Mouse (Mus musculus) heart, embryonic 11.5 days (tissue): ENCODE data around the gene March7. TPM values are rescaled to one million over a fixed set of nuclear protein-coding genes. Genes with fewer than 3 reads are reported as not detected.

ENCODE experiments used
- ATAC-seq: fragments of 200-750 bp; cut with Nextera tagmentation; replicated peaks from 2 replicates; pipeline ENCODE4 v1.8.0; 2017; ENCODE audit warnings: moderate library complexity; ENCODE audit not compliant: insufficient number of reproducible peaks, low FRiP score, low TSS enrichment
- H3K27ac ChIP-seq: fragments of 300-500 bp; sonication (generic); 2 replicates; pipeline ENCODE4 v1.5.1; 2014; ENCODE audit warnings: mild to moderate bottlenecking, low read depth, low read length
- H3K27me3 ChIP-seq: fragments of 300-500 bp; sonication (generic); 2 replicates; pipeline ENCODE4 v1.6.1; 2014; ENCODE audit warnings: mild to moderate bottlenecking, low read length, mixed read lengths; ENCODE audit not compliant: control insufficient read depth, insufficient read depth
- H3K36me3 ChIP-seq: fragments of 300-500 bp; sonication (generic); 2 replicates; pipeline ENCODE4 v1.6.1; 2014; ENCODE audit warnings: mild to moderate bottlenecking, low read length, moderate library complexity, mixed read lengths; ENCODE audit not compliant: control insufficient read depth, insufficient read depth
- H3K4me1 ChIP-seq: fragments of 300-500 bp; sonication (generic); 2 replicates; pipeline ENCODE4 v1.6.1; 2014; ENCODE audit warnings: low read length; ENCODE audit not compliant: control insufficient read depth, insufficient read depth
- H3K4me2 ChIP-seq: fragments of 300-500 bp; sonication (generic); 2 replicates; pipeline ENCODE4 v1.6.1; 2014; ENCODE audit warnings: mild to moderate bottlenecking, moderate library complexity
- H3K4me3 ChIP-seq: fragments of 300-500 bp; sonication (generic); 2 replicates; pipeline ENCODE4 v1.5.1; 2014; ENCODE audit warnings: low read depth, low read length
- H3K9ac ChIP-seq: fragments of 300-500 bp; sonication (generic); 2 replicates; pipeline ENCODE4 v1.6.1; 2014; ENCODE audit warnings: mild to moderate bottlenecking, low read depth, low read length, moderate library complexity
- H3K9me3 ChIP-seq: fragments of 300-500 bp; sonication (generic); replicated peaks from 2 replicates; pipeline ENCODE4 v1.6.1; 2016; ENCODE audit warnings: low read length; ENCODE audit not compliant: control insufficient read depth
- WGBS: fragments of 180-500 bp; shearing (Covaris S2); extraction: QIAGEN DNeasy Blood & Tissue Kit; methylation state at CpG from one replicate; pipeline ENCODE4 v1.1.7; 2014; ENCODE audit not compliant: insufficient replicate concordance; 5-methylcytosine and 5-hydroxymethylcytosine counted together
- polyA plus RNA-seq: library from polyadenylated mRNA; unstranded; fragments of >200 nt; fragmentation: Nextera tagmentation; extraction: Ambion mirVana; gene quantifications from 2 replicates; pipeline ENCODE4 v1.2.1, GENCODE M21; 2014

The March7 gene
- polyA plus RNA-seq, 1 experiment from 2014 or later, result 62.6 TPM

DNA sequence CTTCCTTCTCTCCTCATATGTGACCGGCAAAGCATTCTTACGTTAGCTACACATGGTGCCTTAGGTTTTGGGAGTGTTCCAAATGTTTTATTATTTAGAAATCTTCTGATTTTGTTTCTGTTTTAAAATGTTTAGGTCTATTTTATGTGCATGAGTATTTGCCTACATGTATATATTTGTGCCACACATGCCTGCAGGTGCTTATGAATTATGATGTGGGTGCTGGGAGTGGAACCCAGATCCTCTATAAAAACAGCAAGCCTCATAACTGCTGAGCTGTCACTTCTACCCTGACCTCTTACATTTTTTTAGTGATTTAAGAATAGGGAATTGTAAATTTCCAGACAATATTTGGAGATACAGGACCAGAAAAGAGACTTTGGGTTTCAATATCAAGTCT is 12.3 kb downstream of the March7 start:
- Histone ChIP-seq H3K9ac (no peak overlapping the region), H3K9me3 (no peaks in the 10 kb centered on the region), H3K4me2 (no peak overlapping the region), H3K4me1 (peaks cover 3% of the 10 kb centered on the region; the same call in 1 of the 2 replicates), H3K27ac (no peak overlapping the region), H3K36me3 (no peaks in the 10 kb centered on the region), H3K4me3 (no peak overlapping the region), H3K27me3 (no peaks in the 10 kb centered on the region)
- ATAC-seq, result no peak
- 84% methylated on average over 2 of the region's 2 CpGs for WGBS

DNA sequence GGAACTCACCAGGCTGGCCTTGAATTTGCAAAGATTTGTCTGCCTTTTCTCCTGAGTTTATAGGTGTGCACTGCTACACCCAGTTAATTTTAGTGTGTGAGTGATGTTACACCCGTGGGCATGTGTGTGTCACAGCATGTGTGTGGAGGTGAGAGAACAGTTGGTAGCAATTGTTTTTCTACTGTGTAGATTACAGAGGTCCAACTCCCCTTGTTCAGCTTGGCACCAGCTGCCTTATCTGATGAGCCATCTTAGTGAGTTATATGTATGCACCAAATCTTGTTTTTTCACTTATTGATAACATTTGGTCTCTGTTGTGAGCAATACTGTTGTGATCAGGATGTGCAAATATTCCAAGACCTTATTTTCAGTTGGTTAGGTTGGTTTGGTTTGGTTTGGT is 13.8 kb downstream of the March7 start:
- H3K4me3 ChIP-seq, result no peak overlapping the region
- no peak overlapping the region for H3K27ac ChIP-seq
- no peak overlapping the region for H3K9ac ChIP-seq
- H3K36me3 ChIP-seq, result no peaks in the 10 kb centered on the region
- WGBS, result 93% methylated on average over 1 of the region's 1 CpGs
- peaks cover 3% of the 10 kb centered on the region; the same call in 1 of the 2 replicates for H3K4me1 ChIP-seq
- H3K9me3 ChIP-seq, result no peaks in the 10 kb centered on the region
- no peaks in the 10 kb centered on the region for H3K27me3 ChIP-seq
- 0 out of 2 replicates have a peak, but pooled peaks have one; percentile 39 for ATAC-seq
- no peak overlapping the region for H3K4me2 ChIP-seq

DNA sequence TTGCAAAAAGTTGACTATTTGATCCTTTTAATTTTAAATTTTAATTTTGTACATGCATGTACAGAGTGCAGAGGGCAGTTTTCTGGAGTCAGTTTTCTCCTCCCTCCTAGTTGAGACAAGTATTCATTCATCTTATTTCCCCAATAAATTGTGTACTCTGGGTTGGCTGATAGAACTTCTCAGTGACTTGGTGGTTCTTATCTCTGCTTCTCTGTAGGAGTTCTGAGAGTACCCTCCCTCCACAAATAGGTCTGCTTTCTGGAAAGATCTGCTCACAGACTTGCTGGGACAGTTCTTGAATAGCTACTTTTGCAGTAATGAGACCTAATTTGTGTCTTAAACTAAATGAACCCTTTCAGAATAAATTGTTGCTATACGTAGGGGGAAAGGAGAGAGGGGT is 18.8 kb downstream of the March7 start:
- no peaks in the 10 kb centered on the region for H3K9me3 ChIP-seq

DNA sequence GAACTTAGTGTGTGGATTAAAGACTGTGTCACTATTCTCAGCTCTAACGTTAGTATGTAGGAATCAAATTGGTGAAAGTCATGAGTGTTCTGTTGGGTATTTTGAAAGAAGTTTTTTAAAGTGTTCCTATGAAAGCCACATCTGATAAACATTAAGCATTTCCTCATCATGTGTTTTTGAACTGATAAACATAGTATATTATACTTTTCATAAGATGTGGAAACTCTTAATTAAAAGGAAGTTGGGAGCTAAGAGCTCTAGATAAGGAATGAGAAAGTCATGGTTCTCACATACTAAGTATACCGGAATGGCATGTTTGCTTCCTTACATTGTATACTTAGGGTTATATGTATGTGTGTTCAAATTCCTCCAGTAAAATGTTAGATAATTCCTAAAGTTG is 20.7 kb downstream of the March7 start:
- no peaks in the 10 kb centered on the region for H3K9me3 ChIP-seq
- H3K9ac ChIP-seq, result no peak overlapping the region
- no peak overlapping the region for H3K4me2 ChIP-seq
- H3K27me3 ChIP-seq, result no peaks in the 10 kb centered on the region
- 89% methylated on average over 2 of the region's 2 CpGs for WGBS
- no peak overlapping the region for H3K27ac ChIP-seq
- peaks cover 9% of the 10 kb centered on the region for H3K36me3 ChIP-seq
- H3K4me1 ChIP-seq, result no peaks in the 10 kb centered on the region
- ATAC-seq, result no peak
- H3K4me3 ChIP-seq, result no peak overlapping the region

More for the DNA sequence above, 18.8 kb downstream of the March7 start:
- Histone ChIP-seq H3K4me1 (no peaks in the 10 kb centered on the region), H3K9ac (no peak overlapping the region), H3K4me3 (no peak overlapping the region), H3K36me3 (peaks cover 4% of the 10 kb centered on the region; the same call in 1 of the 2 replicates), H3K27ac (no peak overlapping the region), H3K4me2 (no peak overlapping the region), H3K27me3 (no peaks in the 10 kb centered on the region)
- whole genome bisulfite sequencing, result 97% methylated on average over 1 of the region's 1 CpGs
- no peak for ATAC-seq

DNA sequence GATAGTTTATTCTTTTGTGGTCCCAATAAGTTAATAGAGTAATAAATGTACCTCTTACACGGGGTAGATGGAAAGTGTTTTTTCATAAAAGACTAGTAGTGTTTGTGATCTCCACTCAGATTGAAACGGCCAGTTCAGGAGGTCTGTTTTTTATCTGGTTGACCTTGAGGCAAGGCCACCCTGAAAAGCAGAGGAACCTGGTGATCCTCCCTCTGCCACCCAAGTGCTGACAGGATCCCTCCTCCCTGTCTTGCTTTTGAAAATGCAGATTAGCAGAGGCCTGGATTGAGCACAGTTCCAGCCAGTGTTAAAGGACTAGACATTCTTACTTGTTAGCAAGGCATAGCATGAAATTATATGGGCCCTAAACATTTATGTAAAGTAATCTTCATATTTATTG is 23.5 kb downstream of the March7 start:
- no peak; the same call in 1 of the 2 replicates for ATAC-seq
- H3K4me2 ChIP-seq, result no peak overlapping the region
- no peak overlapping the region for H3K4me3 ChIP-seq
- WGBS, result 29% methylated on average over 2 of the region's 2 CpGs
- H3K27me3 ChIP-seq, result no peaks in the 10 kb centered on the region
- H3K9me3 ChIP-seq, result no peaks in the 10 kb centered on the region
- no peaks in the 10 kb centered on the region for H3K4me1 ChIP-seq
- peak overlapping the region; percentile 74 for H3K27ac ChIP-seq
- H3K36me3 ChIP-seq, result peaks cover 19% of the 10 kb centered on the region
- no peak overlapping the region for H3K9ac ChIP-seq

DNA sequence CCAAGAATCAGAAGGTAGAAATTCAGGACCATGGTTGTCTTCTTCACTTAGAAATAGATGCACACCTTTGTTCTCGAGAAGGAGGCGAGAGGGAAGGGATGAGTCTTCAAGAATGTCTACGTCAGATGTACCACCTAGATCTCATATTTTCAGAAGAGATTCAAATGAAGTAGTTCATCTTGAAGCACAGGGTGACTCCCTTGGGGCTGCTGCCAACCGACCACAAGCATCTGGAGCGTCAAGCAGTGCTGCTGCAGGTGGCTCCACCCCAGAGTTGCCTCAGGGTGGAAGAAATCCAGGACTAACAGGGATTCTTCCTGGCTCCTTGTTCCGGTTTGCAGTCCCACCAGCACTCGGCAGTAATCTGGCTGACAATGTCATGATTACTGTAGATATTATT is 24.8 kb downstream of the March7 start:
- peaks cover 23% of the 10 kb centered on the region for H3K36me3 ChIP-seq
- no peaks in the 10 kb centered on the region for H3K4me1 ChIP-seq
- H3K4me2 ChIP-seq, result no peak overlapping the region
- no peak overlapping the region for H3K4me3 ChIP-seq
- no peaks in the 10 kb centered on the region for H3K27me3 ChIP-seq
- 79% methylated on average over 7 of the region's 7 CpGs for WGBS
- H3K9ac ChIP-seq, result no peak overlapping the region
- H3K27ac ChIP-seq, result no peak overlapping the region
- no peaks in the 10 kb centered on the region for H3K9me3 ChIP-seq
- ATAC-seq, result no peak

DNA sequence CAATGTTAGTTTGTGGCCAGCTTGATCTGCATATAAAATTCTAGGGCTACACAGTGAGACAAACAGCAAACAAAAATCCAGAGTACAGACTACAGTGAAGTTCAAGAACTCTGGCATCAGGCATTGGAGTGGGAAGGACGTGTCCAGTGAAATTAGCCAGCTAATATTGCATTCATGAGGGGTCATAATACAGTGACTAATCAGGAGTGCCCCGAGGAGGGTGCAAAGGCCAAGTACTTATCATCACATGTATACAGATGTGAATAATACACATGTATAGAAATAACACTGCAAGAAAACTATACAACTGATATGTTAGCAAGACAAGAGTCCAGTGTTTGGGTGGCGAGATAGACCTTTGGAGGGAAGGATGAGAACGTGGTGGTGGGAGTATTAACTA is 43.1 kb downstream of the March7 start:
- Histone ChIP-seq H3K27me3 (no peaks in the 10 kb centered on the region), H3K4me2 (no peak overlapping the region), H3K36me3 (peaks cover 4% of the 10 kb centered on the region), H3K4me1 (no peaks in the 10 kb centered on the region), H3K9ac (no peak overlapping the region), H3K9me3 (no peaks in the 10 kb centered on the region), H3K4me3 (no peak overlapping the region), H3K27ac (no peak overlapping the region)
- ATAC-seq, result no peak
- 76% methylated on average over 4 of the region's 4 CpGs for WGBS

DNA sequence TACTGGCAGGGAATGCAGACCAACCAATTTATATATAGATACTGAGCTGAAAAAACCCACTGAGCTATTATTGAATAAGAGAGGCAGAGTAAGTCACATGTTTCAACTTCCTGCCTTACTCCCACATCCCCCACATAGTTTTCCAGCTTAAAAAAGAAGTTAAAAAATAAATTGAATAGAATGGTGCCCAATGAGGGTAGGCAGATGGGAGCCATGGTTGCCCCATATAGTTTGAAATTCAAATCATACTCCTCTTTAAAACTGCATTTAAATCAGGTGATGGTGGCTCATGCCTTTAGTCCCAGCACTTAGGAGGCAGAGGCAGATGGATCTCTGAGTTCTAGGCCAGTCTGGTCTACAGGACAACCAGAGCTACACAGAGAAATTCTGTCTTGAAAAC is 43.8 kb downstream of the March7 start:
- H3K36me3 ChIP-seq, result peaks cover 4% of the 10 kb centered on the region
- no peak for ATAC-seq
- no peak overlapping the region for H3K9ac ChIP-seq
- H3K4me1 ChIP-seq, result no peaks in the 10 kb centered on the region
- no peak overlapping the region for H3K4me3 ChIP-seq
- H3K4me2 ChIP-seq, result no peak overlapping the region
- no peak overlapping the region for H3K27ac ChIP-seq
- no peaks in the 10 kb centered on the region for H3K27me3 ChIP-seq
- H3K9me3 ChIP-seq, result no peaks in the 10 kb centered on the region

DNA sequence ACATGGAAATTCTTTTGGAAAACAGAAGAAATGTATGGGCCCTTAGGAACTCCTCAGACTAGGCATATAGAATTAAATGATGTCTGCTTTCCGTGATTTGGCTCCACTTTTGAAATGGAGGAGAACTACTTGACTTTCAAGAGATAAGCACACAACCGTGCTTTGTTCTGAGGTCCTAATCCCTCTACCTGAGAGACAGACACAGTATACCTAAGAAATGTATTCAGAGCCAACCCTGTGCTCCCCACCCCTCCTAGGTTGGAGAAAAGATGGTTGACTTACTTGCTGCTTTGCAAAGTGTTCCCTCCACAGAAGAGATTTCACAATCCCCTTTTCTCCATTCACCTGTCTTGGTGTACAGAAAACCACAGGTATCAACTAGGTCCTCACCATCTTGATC is 47.1 kb downstream of the March7 start:
- 77% methylated on average over 2 of the region's 2 CpGs for whole genome bisulfite sequencing
- Histone ChIP-seq H3K9me3 (no peaks in the 10 kb centered on the region), H3K4me2 (no peak overlapping the region), H3K4me3 (no peak overlapping the region), H3K27ac (no peak overlapping the region), H3K4me1 (no peaks in the 10 kb centered on the region), H3K27me3 (no peaks in the 10 kb centered on the region), H3K9ac (no peak overlapping the region), H3K36me3 (peaks cover 4% of the 10 kb centered on the region; the same call in 1 of the 2 replicates)
- no peak for ATAC-seq
